Mouse (Mus musculus): ENCODE measurements around the gene Fryl.

GRCm38 (mm10) chr5:73205996-73206629, 50.3 kb downstream of the Fryl start:
- no peak for TF ChIP-seq TAL1 (IDR thresholded peaks at IDR 0.05; ENCODE audit: low read length)
- no peak for TF ChIP-seq GATA1 (IDR thresholded peaks at IDR 0.05; ENCODE audit: low read length)

Data from erythroblast, embryonic 14.5 days (primary cell).